ENCODE assay signal across 15 mouse cellular contexts in genomic region chr5:149932220-149932619, GRCm38 (mm10).
A peak's percentile ranks its signal among the peaks of the same experiment; 100 is the strongest.
DNase-seq lines count a peak whose midpoint lies in the region; ATAC-seq and TF ChIP-seq lines count a peak whose summit lies in the region.
"Had no signal": no experiment of that assay in that cellular context is flagged by ENCODE, and none has a peak within 500 bp of the region (broad histone marks: within the 10 kb centered on the region; RNA-seq: fewer than 3 reads in every experiment).

No protein-coding gene starts in this region.

- no peaks in the 10 kb centered on the region for H3K36me3 ChIP-seq in hindbrain, embryonic 16.5 days (ENCODE audit: control insufficient read depth, insufficient read depth, low read length)
- H3K36me3 ChIP-seq in neural tube, embryonic 12.5 days = no peaks in the 10 kb centered on the region
- H3K36me3 ChIP-seq: limb, embryonic 15.5 days; lung, embryonic 15.5 days; stomach, embryonic 15.5 days had no signal

- no peak for TF ChIP-seq POLR2A in brain, embryonic 14.5 days (IDR thresholded peaks at IDR 0.05; ENCODE audit: borderline replicate concordance, extremely low read depth, insufficient read depth, insufficient read length, poor library complexity, severe bottlenecking)

- no peaks in the 10 kb centered on the region for H3K9me3 ChIP-seq in hindbrain, embryonic 16.5 days (ENCODE audit: control insufficient read depth, low read length)
- H3K9me3 ChIP-seq in neural tube, embryonic 12.5 days = no peaks in the 10 kb centered on the region
- H3K9me3 ChIP-seq: limb, embryonic 15.5 days; lung, embryonic 15.5 days; stomach, embryonic 15.5 days had no signal

- peaks cover 11% of the 10 kb centered on the region for H3K4me1 ChIP-seq in hindbrain, embryonic 16.5 days (ENCODE audit: control insufficient read depth, insufficient read depth, low read depth, low read length)
- H3K4me1 ChIP-seq in neural tube, embryonic 12.5 days = peaks cover 16% of the 10 kb centered on the region
- H3K4me1 ChIP-seq: limb, embryonic 15.5 days; lung, embryonic 15.5 days; stomach, embryonic 15.5 days had no signal

- peak overlapping the region; percentile 6; the same call in 1 of the 2 replicates for H3K27ac ChIP-seq in hindbrain, embryonic 16.5 days (ENCODE audit: low read depth, low read length)
- no peak overlapping the region for H3K27ac ChIP-seq in neural tube, embryonic 12.5 days
- H3K27ac ChIP-seq: limb, embryonic 15.5 days; lung, embryonic 15.5 days; stomach, embryonic 15.5 days had no signal

- peak; percentile 8 to 9 for DNase-seq in cerebellum, postnatal 10 days
- no peak for DNase-seq in cerebellum, adult 9-11 months
- peak; percentile 72 for DNase-seq in brain, embryonic 14.5 days (ENCODE audit: low read depth)
- no peak for DNase-seq in layer of hippocampus, postnatal 36 days
- DNase-seq in spleen, adult 12 weeks (ENCODE audit: low spot score) = no peak
- no peak for DNase-seq in kidney, adult 11 months
- DNase-seq: adrenal gland, postnatal 36 days; gastrocnemius, postnatal 10 days; kidney, postnatal 25 days; right cerebral cortex, postnatal 4 days had no signal

- no peaks in the 10 kb centered on the region for H3K27me3 ChIP-seq in hindbrain, embryonic 16.5 days (replicated peaks; ENCODE audit: control insufficient read depth, insufficient read depth, low read length)
- H3K27me3 ChIP-seq in neural tube, embryonic 12.5 days (replicated peaks) = no peaks in the 10 kb centered on the region
- H3K27me3 ChIP-seq: limb, embryonic 15.5 days; lung, embryonic 15.5 days; stomach, embryonic 15.5 days had no signal

- no peak overlapping the region for H3K4me3 ChIP-seq in hindbrain, embryonic 16.5 days (ENCODE audit: low read length)
- no peak overlapping the region for H3K4me3 ChIP-seq in neural tube, embryonic 12.5 days
- H3K4me3 ChIP-seq: limb, embryonic 15.5 days; lung, embryonic 15.5 days; stomach, embryonic 15.5 days had no signal

- ATAC-seq in hindbrain, embryonic 16.5 days = no peak
- ATAC-seq in neural tube, embryonic 12.5 days (ENCODE audit: low FRiP score, low read depth) = peak; percentile 62

- no peak for TF ChIP-seq CTCF in brain, embryonic 14.5 days (IDR thresholded peaks at IDR 0.05; ENCODE audit: borderline replicate concordance, extremely low read depth, insufficient read depth, insufficient read length)

- no peak overlapping the region for H3K4me2 ChIP-seq in hindbrain, embryonic 16.5 days (ENCODE audit: low read length)
- peak overlapping the region; percentile 19; the same call in 1 of the 2 replicates for H3K4me2 ChIP-seq in neural tube, embryonic 12.5 days (replicated peaks)
- H3K4me2 ChIP-seq: limb, embryonic 15.5 days; lung, embryonic 15.5 days; stomach, embryonic 15.5 days had no signal

- no peak overlapping the region for H3K9ac ChIP-seq in hindbrain, embryonic 16.5 days (ENCODE audit: low read depth, low read length)
- H3K9ac ChIP-seq in neural tube, embryonic 12.5 days = no peak overlapping the region
- H3K9ac ChIP-seq: limb, embryonic 15.5 days; lung, embryonic 15.5 days; stomach, embryonic 15.5 days had no signal

- WGBS in hindbrain, embryonic 16.5 days = 25% methylated on average over 4 of the region's 4 CpGs
- WGBS in neural tube, embryonic 12.5 days = 21% methylated on average over 4 of the region's 4 CpGs

Comparison
In these comparisons a context has a peak if more than half of its experiments do, and no peak if none do; other contexts are left out.
1. DNase-seq: peak in cerebellum, postnatal 10 days (2 of 2) and brain, embryonic 14.5 days (single experiment); none in cerebellum, adult 9-11 months (single experiment), layer of hippocampus, postnatal 36 days (0 of 2), spleen, adult 12 weeks (single experiment) and kidney, adult 11 months (single experiment).